Mouse (Mus musculus): ENCODE measurements at regions not wholly inside any gene's neighbourhood (a gene's known extent, or its start where the extent isn't known, plus 50 kb on each side); places are given as distances from the start of the nearest gene placed in this dataset.

DNA sequence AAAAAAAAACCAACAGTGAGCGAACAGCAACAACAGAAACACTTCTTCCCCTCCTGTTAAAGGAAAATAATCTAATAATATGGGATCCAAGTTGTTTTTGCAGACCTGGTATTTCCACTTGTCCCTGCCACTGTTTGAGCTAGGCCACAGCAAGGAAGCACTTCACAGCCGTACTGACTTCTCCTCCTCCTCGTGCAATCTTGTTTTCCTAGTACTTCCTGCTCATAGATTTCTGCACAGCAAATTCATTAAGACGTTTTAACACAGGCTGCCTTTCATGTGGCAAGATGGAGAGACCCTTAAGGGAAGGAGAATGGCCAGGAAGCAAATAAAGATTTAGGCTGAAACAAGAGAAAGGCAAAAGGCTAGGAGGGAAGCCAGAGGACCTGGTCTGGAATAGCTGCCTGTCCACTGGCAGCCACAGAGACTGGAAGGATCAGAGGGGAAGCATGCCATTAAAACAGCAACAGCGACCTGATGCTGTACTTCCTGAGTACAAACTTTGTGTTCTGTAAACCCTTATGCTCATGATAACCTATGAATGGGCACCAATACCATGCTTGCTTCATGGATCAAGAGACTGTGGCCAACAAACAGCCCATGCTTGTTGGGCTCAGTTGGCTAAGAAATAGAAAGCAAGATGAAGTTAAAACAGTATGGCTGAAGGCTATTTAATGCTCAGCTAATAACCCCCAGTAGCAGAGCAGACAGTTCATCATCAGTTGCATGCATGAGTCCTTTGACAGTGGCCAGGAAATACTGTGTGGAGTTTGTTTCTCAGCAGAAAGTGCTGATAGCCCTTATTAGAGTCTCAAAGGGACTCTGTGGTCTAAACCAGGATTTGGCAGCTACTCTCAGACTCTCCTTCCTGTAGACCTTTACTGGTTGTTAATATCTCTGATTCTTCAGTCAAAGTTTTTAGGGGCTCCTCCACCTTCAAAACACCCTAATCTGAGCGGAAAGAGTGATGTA is 182.3 kb upstream of the Cited2 start:
- peak; percentile 33 for ATAC-seq (ENCODE audit: poor library complexity, severe bottlenecking)

- no peak for ATAC-seq (ENCODE audit: poor library complexity, severe bottlenecking)
Observed at GRCm38 (mm10) chr10:17542104-17542846, 180.7 kb upstream of the Cited2 start.

GRCm38 (mm10) chr10:17542847-17543421 is 180.1 kb upstream of the Cited2 start:
- ATAC-seq (ENCODE audit: poor library complexity, severe bottlenecking) = no peak

- ATAC-seq (ENCODE audit: poor library complexity, severe bottlenecking) = no peak
Observed at GRCm38 (mm10) chr10:17545291-17545690, 177.7 kb upstream of the Cited2 start.

GRCm38 (mm10) chr10:17547986-17548385 is 175.0 kb upstream of the Cited2 start:
- no peak for ATAC-seq (ENCODE audit: poor library complexity, severe bottlenecking)

GRCm38 (mm10) chr10:17548629-17549580 is 174.1 kb upstream of the Cited2 start:
- ATAC-seq (ENCODE audit: poor library complexity, severe bottlenecking) = no peak

DNA sequence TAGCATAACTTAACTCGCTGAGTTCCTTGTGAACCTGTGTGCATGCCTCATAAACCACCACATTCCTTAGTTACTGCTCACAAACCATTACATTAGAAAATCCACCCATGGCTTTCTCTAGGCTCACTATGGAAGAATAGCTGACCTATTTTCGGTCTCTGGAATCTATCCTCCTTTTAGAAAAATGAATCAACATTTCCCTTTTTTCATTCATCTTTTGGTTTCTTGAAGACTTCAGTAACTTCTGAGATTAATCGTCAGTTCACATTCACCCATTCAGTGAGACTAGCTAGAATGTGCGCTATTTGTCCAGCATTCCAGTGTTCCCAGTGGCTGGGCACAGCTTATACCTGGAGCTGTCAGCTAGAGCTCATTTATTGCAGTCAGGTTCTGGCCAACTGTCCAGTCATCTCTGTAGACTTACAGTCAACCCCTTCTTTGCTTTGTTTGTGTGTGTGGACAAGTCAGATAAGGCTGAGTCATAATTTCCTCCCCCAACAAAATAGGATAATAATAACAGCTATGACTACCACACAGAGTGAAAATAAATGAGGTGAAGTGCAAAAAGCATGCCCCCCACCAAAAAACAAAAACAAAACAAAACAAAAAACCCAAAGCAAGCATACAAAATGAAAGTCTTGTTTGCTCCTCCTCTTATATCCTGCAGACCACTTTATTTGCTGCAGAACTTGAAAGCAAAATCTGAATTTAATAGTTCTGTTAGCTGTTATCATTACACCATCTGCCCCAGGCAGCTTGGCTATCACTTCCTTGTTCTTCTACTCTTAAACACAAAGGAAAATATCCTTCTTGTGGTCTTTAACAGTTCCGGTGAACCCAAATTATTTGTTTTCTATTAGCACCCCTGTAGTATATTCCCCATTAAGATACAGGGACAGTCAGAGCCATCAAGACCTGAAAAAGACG is 173.0 kb upstream of the Cited2 start:
- peak; percentile 30; the same call in 1 of the 2 replicates for ATAC-seq (ENCODE audit: poor library complexity, severe bottlenecking)

- ATAC-seq (ENCODE audit: poor library complexity, severe bottlenecking) = peak; percentile 95
Observed at GRCm38 (mm10) chr10:17550638-17551013, 172.4 kb upstream of the Cited2 start.

DNA sequence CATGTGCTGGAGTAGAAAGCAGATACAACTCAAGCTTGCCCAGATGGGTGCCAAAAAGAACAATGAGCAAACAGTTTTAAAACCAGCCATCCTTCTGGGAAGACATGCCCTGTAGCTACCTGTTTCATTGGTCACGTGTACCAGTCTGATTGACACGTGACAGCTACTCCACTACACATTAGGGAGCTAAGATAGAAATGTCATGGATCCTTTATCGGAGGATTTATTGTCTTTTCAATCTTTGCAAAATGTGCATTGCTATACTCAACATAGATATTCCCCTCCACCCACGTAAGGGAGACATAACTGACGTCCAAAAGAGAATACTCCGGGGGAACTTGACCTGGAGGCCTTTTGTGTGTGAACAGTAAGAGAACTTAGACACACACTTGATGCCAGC is 171.1 kb upstream of the Cited2 start:
- no peak for ATAC-seq (ENCODE audit: poor library complexity, severe bottlenecking)

DNA sequence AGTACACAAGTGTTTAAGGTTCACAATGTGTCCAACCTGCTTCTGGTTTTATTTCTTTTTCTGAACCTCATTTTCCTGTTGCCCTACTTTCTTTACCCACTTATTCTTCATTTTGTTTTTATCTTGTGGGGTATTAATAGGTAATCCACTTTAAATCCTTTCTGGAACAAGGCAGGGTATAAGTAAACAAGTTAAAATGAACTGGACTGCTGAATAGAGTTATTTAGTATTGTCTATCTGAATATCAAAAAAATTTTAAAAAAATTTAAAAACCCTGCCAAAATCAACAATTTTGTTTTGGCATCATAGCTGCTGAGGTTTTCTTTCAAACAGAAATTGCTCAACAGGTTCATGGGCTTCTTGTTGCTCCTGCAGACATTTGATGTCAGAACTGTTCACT is 170.7 kb upstream of the Cited2 start:
- no peak for ATAC-seq (ENCODE audit: poor library complexity, severe bottlenecking)

DNA sequence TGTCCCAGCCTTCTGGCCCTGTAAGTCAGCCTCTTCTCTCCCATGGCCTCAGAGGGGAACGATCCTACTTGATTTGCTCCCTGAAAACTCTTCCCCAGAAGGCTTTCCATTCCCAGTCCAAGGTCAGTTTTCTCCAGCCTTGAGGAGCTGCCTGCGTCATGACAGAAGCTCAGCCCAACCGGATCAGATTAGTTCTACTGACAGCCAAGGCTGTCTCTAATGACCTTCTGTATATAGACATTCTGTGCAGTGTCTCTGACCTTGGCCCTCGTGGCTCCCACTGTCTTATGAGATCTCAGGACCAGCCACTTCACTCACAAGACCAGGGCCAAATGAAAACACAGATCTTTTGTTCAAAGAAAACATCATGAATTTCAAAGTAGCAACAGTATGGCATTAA is 166.6 kb upstream of the Cited2 start:
- no peak for ATAC-seq (ENCODE audit: poor library complexity, severe bottlenecking)

- ATAC-seq (ENCODE audit: poor library complexity, severe bottlenecking) = no peak
Observed at GRCm38 (mm10) chr10:17559370-17559955, 163.6 kb upstream of the Cited2 start.

DNA sequence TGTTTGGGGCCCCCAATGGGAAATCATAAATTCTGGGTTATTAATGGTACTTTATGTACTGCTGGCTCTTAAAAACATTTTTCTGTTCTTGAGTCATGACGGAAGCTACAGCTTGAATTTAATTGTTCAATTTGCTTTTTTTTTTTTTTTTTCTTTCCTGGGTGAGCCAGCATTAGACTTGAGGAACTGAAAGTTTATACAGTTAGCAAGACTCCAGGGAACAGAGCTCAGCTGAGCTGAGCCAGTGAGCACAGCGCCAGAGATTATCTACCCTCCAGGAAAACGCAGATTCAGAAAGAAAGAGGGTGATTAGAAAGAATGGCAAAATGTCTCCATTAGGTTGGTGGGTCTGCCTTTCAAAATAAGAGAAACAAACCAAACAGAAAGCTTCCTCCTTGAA is 163.0 kb upstream of the Cited2 start:
- ATAC-seq (ENCODE audit: poor library complexity, severe bottlenecking) = peak; percentile 76

DNA sequence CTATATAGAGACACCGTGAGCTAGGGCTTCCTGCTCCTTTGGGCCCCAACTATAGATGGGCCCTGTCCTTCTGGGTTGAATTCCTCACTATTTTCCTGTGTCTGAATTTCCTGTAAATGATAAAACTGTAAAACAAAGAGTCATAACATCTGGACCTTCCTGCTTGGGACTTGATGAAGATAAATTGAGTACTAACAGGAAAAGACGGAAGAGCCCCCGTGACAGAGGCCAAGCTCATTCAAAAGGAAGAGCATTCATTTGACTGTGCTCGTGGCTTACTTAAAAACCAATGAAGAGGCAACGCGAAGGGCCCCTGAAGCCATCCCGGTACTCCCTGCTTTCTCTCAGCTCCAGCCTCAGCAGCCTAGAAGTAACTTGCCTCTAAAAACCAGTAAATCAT is 161.6 kb upstream of the Cited2 start:
- no peak for ATAC-seq (ENCODE audit: poor library complexity, severe bottlenecking)

DNA sequence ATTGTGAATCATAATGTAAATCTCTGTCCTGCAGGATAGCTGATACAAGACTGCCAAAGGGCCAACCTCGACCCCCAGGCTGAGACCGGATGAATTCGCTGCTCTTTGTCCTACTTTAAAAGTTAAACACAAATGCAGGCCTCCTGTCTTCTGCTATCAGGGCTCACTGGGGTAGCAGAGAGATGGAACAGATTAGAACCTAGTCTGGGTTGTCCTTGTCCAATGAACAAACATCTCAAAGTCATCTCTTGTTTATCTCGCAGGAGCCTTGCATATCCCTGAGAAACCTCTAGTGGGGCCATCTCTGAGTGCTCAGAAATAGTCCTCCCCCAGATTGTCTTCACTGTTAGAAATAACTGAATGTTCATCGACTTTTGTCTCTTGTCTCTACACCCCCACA is 161.0 kb upstream of the Cited2 start:
- ATAC-seq (ENCODE audit: poor library complexity, severe bottlenecking) = no peak

DNA sequence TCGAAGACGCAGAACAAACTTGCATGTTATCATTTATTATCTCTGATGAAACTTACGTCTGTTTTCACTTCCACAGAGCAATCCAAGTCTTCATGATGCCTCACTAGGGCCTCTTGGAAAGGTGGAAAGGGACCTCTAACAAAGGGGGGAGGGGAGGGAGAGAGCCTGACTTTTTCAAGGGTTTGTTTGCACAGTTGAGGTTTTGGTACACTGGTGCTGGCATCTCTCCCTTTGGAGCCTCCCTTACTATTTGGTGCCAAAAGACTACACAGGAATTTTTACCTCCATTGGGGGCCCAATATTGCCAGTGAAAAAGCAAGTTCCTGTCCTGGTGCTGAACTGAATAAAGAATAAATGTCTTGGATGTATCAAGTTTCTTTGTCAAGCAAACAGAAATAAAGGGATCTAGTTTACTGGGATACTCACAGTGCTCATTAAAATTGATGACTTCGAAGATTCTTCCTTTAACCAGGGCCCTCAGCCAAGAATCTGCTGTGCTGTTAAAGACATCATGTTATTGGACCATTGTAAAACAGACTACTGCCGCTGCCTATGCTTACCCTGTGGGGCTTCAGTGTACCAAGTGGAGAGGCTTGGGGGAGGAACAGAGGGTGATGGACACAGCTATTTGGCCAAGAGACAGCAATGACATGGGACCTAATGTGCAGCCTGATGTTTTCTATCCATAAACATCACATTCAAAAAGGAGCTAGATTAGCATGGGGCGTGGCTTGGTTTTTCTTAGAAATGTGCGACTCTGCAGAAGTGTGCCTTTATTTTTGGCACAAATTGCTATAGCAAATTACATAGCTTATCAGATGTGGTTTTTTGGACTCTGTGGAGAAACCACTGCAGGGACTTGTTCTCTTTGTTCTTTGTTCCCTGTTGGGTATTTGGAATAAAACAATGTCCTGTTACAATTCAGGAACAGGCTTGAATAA is 160.3 kb upstream of the Cited2 start:
- no peak for ATAC-seq (ENCODE audit: poor library complexity, severe bottlenecking)

DNA sequence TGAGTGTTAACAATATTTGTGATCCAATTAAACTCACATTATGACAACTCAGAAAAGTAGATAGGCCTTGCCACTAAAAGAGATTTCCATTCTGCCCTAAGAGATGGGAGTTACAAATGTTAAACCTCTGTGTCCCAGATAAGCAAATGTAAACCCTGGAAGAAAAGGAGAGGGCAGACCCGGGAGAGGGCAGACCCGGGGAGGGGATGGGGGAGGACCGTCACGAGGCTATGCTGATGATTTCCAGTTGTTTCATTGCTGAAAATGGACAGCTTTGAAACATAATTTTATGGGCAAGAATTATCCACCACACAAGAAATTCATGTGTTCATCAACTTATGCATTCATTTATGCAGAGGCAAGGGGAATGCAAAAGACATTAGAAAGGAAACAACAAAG is 159.7 kb upstream of the Cited2 start:
- ATAC-seq (ENCODE audit: poor library complexity, severe bottlenecking) = no peak
